Mouse (Mus musculus) cerebellum, adult 11 months (tissue): ENCODE results near the gene Zic4.
A peak's percentile ranks its signal among the peaks of the same experiment; 100 is the strongest.

Experiments used
- DNase-seq: peaks from one replicate; pipeline ENCODE4 v3.0.0; 2022

The Zic4 gene

GRCm38 (mm10) chr9:91361856-91362601 lies at the start of gene Zic4:
Gene Zic4, plus strand, starts transcription at chr9:91362413.
- DNase-seq: no peak

DNA sequence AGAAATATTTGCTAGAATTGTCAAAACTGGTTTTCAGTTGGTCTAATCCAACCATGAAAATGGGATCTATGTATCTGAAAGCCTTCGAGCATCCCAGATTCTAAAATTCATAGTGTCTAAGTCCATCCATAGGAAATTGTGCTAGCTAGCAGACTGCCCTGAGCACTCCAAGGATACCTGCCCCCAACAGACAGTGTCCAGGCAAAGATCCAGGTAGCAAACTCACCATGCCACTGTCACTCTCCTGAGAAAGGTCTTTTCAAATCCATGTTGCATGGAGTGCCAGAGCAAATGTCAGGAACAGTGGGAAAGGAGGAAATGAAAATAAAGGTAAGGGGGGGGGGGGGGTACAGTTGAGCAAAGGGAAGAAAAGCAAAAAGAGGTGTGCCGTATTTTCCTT lies 14.6 kb upstream of the Zic4 start:
- peak; percentile 64 for DNase-seq

GRCm38 (mm10) chr9:91348746-91349145 lies 13.5 kb upstream of the Zic4 start:
- no peak for DNase-seq

DNA sequence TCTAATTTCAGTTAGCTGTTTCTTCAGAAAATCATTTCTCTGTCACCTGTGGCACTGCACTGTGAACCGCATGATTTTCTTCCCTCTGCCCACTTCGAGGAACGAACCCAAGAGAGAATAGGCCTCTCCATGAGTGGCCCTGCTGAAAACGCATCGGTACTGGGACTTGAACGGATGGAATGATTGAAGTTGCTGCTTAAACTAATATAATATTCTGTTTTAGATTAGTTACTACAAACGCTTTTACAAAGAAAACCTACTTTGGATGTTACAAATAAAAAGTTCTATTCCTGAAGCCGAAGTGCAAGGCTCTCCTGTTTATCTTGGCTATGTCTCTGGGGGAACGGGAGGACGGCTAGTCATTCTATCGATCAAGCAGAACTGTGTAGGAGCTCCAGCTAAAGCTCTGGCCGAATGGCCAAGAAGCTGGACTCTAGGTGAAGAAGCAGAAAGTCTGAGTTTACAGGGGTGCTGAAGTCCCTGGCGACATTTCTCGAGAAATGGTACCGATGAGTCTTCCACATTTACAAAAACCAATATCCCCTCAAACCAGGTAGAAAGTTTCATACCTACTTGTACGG lies 11.9 kb upstream of the Zic4 start:
- DNase-seq: peak; percentile 47

DNA sequence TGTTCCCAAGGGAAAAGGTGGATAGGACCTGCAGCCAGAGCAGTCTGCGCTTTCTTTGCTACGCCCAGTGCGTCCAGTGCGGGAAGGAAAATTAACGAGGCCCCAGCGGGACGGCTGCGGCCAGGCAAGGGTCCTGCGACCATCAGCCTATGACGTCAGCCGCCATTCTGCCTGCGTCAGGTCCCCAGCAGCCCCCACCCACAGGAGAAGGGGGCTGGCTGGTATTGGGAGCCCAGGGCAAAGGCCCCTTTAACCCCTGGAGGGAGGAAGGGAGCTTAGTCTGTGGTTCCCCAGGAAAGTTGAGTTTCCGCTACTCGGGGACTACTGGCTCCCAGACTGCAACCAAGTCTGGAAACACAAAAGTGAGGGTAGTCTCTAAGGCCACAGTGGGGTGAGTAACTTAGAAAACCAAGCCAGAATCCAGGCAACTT lies 11.3 kb upstream of the Zic4 start:
- peak; percentile 58 for DNase-seq

GRCm38 (mm10) chr9:91351361-91351760 lies 10.9 kb upstream of the Zic4 start:
- DNase-seq: no peak

DNA sequence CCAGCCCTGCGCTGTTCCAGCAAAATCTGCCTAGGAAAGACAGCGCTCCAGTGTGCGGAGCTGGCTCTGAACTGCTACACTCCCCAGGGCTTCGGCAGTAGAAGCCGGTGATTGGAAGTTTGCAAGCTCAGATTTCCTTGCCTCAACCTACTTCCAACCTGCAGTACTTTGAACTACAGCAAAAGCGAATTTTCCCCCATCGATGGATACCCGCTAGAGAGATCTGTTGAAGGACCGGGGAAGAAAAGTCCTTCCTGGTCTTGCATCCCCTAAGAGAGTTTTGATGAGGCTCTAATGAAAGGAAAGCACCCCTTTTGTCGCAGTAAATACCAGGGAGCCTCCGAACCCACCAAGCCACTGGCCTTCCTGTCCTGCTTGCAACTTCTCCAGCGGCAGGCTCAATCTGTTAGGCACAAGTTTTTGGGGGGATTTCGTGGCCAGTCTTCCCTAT lies 10.2 kb upstream of the Zic4 start:
- peak; percentile 52 for DNase-seq

- peak; percentile 60 for DNase-seq
These were observed 9.4 kb upstream of the Zic4 start for GRCm38 (mm10) chr9:91352786-91353185.

DNA sequence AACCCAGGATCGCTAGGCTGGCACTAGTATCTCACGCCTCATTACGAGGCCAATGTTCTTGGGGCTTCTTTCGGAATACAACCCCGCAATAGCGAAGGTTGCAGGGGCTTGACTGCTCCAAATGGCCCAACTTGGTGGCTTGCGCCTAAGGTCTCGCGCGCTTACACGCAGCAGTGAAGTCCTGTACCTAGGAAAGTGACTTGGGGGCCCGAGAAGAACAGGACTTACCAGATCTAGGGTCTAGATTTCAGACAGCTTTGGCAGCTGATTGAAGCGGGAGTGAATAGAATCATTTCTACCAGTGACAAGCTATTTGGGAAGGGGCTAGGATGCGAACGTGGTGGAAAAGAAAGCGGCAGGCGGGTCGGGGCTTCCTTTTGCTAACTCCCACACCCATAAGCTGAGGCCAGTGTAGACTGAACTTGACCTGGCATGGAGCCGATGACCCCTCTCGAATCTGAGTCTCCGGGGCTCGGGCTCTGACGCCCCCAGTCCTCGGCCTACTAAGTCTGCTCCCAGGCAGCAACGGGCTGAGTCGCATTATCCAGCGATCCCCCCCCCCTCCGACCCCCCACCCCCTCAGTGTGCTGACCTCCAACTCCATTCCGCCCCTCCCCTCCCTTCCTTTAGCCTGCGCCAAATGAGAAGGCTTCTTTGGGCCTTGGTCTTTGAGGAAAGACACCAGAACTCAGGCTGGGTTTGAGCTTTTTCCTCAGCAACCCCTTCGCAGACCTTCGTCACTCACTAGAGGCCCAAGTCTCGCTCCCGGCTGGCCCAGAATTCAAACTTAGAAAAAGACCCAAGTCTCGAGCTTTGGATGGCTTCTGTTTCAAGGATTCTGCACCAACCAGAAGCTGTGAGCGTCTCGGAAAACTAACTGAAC lies 8.4 kb upstream of the Zic4 start:
- DNase-seq: peak; percentile 55

DNA sequence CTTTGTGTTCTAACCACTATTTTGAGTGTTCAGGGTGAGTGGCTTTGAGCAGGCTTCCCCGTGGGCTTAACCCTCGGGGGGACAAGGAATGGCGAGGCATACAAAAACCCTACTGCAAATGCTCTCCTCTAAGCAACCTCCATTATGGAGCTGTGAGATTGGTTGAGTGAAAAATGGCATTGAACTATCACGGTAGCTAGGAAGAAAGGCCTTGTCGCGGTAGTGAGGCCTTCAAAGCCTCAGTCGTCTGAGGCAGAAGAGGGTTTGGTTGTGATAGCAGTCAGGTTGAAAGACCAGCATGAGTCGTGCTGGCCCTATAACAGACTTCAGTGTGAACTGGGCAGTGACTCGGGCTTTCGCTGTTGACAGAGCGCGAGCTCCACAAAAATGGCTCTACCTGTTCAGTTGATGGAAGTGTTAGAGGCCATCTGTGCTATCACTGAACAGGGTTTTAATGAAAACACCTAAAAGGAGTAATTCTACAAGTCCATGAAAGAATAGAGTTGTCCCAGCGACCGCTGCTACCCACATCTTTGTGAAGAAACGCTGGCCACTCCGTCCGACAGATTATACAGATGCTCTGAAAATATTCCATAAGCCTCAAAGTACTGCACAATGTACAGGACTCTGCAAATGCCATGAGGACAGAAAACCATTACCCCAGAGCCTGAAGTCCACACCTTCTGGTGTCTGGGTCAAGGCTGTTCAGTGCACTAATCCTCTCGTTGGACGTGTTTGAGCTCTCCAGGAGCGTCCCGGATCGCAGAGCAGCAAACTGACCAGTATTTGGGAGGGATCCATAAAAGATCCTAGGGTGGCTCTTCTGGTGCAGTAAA lies 7.6 kb upstream of the Zic4 start:
- peak; percentile 52 for DNase-seq

DNA sequence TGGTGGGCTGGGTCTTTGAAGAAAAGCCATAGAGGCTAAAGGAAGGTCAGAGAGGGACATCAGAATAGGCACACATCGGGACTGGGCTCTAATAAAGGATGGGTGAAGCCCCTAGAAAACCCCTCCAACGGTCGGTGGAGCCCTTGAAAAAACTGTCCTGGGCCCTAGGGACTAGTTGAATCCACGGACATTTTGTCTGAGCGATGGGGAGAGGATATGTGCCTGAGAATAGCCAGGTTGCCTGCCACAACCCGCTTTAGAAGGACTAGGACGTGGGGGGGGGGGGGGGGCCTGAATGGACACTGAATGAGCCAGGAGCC lies 7.0 kb upstream of the Zic4 start:
- DNase-seq: no peak

DNA sequence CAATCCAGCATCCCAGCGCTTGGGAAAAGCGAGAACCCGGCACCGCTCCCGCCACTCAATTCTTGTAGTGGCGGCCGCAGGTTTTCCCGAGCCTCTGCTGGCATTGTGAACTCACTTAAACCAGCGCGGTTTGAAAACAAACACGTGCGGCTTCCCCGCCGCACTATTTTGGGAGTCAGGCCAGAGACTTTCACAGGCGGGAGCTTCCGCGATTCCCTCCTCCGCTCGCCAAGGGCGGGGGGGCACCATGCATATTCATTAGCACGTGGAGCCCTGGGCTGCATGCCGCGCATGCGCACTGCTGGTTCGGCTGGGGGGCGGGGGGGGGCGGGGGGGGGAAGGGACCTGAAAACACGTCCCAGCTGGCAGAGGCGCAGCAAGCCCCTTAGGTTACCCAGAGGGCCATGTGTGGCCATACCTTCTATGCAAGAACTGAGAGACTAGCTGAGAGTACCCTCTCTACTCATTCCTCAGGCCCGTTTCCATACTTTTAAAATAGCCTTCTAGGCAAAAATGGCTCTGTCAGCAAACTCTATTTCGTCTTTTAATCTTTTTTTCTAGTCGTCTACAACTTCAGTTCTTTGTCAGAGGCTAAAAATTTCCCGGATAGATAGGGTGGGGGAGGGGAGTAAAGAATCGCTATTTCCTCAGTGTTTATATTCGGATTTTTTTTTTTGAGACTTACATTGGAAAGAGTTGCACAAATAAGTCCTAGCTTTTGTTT lies 6.4 kb upstream of the Zic4 start:
- DNase-seq: peak; percentile 94

GRCm38 (mm10) chr9:91356353-91356740 lies 5.9 kb upstream of the Zic4 start:
- no peak for DNase-seq

- no peak for DNase-seq
These were observed 4.9 kb upstream of the Zic4 start for GRCm38 (mm10) chr9:91357321-91357720.

GRCm38 (mm10) chr9:91358851-91359687 lies 3.1 kb upstream of the Zic4 start:
- no peak for DNase-seq

DNA sequence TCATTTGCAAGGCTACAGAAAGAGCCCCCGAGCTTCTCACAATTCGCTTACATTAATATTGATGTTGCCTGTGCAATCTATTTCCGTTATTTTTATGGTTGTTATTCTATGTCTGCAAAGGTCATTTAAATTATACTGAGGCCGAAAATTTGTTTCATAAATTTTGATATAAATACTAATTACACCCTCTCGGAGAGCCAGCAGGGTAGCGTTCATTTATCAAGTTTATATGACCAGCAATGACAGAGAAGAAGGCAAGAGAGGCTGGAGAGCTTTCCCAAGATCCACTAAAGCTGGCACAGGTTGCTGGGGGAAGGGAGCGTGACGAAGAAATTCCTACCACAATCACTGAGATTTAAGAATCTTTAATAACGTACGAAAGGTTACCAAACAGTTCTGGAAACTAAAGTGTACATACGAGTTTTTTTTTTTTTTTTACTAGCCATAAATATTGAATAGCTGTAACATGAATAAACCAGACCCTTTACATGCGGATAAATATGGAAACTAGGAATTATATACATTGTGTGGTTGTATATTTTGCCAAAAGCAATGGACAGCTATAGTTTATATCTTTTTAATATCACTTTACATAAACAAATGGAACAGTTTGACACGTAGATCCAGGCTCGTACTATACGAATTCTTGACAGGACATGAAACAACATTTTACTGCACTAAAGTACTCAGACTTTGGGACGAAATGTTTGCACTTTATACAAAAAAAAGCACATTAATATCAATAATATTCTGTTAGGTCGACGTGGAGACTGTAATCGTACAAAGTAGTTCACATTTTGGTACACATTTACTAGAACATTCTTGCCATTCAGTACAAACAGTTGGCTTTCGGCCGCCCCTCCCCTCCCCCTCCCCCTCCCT lies 1.8 kb upstream of the Zic4 start:
- no peak for DNase-seq

DNA sequence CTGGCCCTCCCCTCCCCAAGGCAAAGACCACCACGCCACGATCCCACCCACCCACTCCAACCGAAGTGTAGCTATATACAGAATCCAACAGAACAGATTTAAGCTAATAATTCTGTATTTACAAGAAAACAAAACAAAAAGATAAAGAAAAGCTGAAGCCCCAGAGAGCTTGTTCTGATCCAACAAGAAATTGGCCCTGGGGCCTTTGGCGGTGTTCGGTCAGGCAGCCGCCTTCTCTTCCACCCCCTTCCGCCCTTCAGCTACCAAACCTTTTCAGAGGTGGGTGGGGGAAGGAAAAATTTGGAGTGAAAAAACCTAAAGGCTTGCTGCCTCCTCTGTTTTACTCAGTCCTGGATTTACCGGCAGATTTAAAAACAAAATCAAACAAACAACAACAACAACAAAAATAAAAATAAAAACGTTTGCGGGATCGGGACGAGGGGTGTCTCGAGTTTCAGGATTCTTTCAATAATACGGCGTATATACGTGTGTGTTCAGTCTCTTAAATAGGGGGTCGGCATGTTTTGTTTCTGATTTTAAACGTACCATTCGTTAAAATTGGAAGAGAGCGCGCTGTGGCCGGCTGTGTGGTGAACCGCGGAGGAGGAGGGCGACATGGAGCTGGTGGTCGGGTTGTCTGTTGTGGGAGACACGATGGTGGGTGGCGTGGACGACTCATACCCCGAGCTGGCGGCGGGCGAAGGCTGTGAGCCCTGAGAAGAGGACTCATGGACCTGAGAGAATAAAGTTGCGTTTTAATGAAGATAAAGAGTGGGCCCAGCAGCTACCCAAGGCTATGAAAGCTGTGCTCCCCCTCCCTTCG lies 969 bp upstream of the Zic4 start:
- no peak for DNase-seq

DNA sequence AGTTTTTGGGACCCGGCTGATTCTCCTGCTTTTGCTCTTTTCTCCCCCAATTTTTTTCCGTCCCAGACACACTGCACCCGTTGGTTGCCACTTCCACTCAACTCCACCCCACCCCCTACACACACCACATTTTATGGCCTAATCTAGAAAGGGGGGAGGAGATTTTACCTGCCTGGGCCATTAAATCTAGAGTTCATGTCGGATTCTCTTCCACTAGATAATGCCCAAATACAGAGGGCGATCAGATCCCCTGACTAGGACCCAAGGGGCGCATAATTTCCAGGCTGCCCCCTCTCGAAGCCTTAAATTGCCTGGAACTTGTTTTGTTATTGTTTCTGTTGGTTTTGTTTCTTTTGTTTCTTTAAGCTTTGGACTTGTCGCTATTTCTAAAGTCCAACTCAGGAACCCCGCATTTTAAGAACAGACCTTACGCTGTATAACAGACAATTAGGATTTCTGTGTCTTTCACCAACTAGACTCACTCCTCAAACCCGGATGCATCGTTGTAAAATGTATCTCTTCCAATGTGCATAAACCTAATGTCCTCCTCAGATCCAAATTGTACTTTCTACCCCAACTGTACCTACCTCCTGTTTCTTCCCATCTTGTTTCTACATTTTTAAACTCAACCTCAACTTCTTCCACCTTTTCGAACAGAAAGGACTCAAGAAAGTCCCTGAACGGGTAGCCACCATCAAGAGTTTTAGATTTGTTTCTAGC lies 958 bp downstream of the Zic4 start:
- no peak for DNase-seq

- no peak for DNase-seq
These were observed 1.6 kb downstream of the Zic4 start for GRCm38 (mm10) chr9:91363814-91364126.
